Mouse (Mus musculus) urinary bladder, adult 18-20 months (tissue): ENCODE measurements around the gene Haus7.
"Not testable (repeated sequence)": the region's sequence is repeated elsewhere in the genome, so short reads cannot be mapped to it uniquely, and the experiment has no call there.

Experiments
- DNase-seq, 2 experiments: peaks; one replicate each; pipeline ENCODE4 v3.0.0; 2022; ENCODE audit warnings: low spot score in 2 of 2, mixed read lengths in 2 of 2

The Haus7 gene

DNA sequence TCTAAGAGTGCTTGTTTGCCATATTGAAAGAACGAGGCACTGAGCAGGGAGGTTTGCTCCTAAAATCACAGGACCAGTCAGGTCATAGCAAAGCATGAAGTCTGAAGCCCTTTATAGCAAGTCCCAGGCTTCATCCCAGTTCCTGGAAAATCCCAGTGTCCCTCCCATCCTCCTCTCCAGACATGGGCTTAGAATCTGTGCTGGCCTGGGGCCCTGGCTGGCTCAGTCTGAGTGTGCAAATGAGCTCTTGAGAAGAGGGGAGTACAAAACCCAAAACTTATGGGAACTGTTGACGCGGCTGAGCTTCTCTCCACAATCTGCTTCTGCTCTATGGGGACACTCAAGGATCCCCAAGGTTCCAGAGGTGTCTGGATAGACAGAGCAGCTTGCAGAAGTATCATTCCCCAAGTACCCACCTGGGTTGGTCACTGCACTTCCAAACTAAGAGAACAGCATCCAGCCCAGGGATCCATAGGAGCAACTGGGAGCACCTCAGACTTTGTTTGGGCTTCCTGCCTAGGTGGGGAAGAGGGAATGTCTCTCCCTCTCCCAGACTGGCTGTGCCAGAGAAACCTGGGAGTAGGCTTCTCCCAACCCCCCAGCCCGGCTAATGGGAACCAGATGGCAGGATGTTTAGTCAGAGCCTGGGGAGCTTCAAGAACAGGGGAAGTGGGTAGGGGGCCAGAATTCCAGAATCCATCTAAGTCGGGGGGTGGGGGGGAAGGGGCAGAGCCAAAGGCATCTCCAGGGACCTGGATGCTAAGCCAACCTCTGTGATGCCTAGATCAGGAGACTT is 8.8 kb upstream of the Haus7 start:
- no peak for DNase-seq

DNA sequence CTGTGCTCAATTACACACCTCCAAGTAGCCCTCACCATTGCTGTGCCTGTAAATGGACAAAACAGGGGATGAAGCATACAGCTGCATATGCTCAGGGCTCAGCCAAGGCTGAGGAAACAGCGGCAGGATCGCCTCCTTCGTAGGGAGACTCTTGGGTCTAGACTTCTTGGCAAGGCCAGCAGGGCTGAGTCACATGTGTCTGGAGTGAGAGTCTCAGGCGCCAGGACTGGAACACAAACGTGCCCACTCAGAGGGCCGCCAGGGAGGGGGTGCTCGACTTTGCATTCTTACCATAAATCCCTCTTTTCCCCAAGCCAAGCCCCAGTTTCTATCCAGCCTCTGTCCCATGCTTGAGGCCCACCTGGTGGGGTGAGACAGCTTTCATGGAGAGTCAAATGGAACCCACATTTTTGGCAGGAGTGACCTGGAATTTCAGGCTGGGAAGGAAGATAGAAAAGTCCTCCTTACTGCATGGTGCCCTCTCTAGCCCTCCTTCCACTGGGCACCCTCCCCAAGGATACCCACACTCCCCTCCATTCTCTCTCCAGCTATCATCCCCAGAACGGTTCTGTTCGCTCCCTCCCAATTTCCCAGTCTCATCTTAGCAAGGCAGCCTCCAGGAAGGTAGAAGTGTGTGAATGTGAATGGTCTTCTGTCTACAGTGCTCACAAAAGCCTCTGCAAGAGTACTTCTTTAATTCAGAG is 6.8 kb upstream of the Haus7 start:
- peak in 1 of 2 experiments; percentile 34 for DNase-seq

DNA sequence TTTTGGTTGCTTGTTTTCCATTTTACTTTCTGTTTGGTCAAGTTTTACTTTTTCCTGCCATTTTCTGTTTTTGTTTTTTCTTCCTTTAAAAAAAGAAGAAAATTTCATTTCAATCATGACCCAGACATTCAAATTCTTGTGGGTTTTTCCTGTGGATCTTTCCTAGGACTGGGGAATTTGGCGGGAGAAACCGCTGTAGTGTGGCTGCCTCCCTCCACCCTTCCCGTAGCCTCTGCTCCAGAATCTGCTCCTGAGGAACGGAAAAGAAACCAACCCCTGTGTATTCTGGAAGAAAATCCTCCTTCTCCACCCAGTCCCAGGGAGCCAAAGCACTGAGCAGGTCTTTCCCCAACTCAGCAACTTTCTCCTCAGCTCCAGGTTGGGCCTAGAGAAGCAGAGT is 1.9 kb upstream of the Haus7 start:
- DNase-seq = no peak

DNA sequence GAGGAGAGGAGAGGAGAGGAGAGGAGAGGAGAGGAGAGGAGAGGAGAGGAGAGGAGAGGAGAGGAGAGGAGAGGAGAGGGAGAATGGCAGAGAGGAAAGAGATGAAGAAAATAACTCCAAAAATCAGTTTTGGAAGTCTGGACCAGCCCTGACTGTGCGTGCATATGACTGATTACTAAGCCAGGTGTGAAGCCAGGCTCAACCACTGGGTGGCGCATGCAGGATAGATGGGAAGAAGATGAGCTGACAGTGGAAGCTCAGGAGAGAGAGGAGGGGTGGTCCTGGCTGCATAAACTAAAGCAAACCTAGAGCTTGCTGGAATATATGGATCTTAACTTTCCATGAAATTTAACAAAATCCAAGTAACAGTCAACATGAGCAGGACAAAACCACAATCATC is 6.9 kb downstream of the Haus7 start:
- DNase-seq = no peak

DNA sequence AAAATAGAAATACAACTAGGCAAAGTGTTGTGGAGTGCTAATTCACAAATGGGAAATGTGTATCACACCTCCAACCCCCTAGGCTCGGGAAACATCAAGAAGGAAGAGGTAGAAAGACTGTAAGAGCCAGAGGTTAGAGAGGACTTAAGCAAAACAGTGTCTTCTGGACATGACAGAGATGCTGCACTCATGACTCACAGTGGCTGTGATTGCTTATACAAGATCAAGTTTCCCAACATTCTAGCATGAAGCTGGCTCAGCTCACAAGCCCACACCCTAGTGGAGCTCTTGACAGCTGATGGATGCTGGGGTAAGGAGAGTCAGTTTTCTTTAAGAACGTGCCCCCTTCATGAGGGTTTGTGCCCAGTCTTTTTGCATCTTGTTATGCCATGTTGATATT is 17.4 kb downstream of the Haus7 start:
- no peak for DNase-seq

DNA sequence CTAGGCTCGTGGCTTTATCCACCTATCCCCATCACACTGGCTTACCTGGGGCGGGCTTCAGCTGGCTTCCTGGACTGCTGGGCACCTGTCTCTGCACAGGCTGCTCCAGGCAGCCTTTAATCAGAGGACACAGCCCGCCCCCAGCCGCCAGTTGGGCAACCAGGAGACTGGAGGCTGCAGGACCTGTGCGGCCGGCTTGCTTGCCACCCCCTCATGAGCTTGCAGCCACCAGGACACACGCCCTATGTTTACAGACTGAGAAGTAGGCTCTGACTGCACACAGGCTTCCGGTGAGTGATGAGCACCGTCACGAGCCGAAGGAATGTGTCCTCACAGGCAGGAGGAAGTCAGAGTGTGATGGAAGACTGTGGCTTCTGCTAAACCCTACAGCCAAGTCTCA is 23.6 kb downstream of the Haus7 start, which contains the start of gene Trex2:
Gene Trex2, minus strand, starts transcription at position 93 of the 400 bp plus-strand sequence.
- peak in 1 of 2 experiments; percentile 27 for DNase-seq

DNA sequence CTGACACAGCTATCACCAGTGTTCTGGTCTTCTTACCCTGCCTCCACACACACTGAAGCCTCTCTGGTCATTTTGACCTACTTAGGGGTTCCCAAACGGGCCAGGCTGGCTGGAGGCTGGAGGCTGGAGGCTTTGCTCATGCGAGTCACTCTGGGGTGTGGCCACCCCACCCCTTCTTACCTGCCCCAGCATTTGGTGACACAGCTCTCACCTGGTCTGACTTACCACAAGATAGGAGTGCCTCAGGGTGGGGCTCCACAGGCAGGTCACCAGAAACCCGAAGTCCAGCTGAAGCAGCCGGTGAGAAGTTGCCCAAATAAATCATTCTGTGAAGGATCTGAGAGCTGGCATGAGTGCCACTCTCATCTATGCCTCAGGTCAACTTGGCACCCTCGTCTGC is 26.0 kb downstream of the Haus7 start:
- DNase-seq = peak; percentile 9 to 28

DNA sequence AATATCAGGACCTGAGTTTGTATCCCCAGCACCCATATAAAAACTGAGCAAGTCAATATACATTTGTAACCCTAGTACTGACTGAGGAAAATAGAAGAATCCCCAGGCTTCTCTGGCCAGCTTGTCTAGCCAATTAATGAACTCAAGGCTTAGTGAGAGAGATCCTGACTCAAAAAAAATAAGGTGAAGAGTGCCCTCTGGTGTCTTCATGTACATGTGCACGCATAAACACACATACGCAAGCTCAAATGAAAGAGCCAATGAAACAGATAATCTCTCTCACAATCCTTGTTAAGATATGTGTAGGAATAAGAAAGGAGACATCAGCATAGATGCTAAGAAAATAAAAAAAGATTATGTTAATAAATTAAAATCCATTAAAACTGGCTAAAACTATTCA is 28.8 kb downstream of the Haus7 start:
- no peak for DNase-seq

DNA sequence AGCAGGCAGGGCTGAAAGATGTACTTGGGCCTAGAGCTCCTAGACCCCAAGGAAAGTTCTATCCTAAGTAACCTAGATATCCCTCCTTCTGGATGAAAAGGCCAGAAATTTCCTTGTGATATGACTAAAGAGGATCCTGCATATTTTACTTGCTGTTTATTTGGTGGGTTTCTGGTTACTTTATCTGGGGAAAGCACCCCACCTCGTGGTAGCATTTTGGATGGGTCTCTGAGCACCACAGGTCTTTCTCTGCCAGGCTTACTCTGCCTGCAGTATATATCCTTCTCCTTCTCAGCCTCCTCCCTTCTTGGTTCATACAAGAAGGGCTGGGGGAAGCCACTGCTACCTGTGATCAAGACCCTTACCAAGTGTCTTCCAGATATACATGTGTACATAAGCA is 46.1 kb downstream of the Haus7 start:
- no peak for DNase-seq

DNA sequence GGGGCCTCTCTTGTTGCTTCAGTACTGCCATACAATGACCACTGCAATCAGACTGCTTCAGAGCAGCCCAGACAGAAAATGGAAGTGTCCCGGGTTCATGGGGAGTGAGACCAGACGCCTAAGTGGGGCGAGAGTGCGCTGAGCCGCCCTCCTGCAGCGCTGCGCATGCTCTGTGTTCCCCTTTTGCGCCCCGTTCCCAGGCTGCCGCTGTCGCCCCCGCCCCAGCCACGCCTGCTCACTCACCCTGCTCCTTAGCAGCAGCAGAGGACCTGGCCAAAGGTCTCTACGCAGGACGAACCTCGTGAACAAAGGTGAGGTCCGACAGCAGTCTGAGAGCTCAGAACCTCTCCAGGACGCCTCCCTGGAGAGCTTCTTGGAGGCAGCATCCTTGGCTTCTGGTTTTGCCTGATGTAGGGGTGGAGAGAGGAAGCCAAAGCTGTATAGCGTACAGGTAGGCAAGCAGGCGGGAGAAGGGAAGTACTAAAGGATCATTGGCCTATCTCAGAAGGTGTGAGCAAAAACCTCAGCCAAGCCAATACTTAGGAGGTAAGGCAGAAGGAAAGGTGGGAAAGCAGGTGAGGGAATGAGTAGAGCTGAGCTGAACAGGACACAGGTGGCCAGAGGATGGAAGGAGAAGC is 47.8 kb downstream of the Haus7 start, which contains the start of gene Zfp92:
Gene Zfp92, plus strand, starts transcription at position 217 of the 638 bp plus-strand sequence.
- no peak for DNase-seq

DNA sequence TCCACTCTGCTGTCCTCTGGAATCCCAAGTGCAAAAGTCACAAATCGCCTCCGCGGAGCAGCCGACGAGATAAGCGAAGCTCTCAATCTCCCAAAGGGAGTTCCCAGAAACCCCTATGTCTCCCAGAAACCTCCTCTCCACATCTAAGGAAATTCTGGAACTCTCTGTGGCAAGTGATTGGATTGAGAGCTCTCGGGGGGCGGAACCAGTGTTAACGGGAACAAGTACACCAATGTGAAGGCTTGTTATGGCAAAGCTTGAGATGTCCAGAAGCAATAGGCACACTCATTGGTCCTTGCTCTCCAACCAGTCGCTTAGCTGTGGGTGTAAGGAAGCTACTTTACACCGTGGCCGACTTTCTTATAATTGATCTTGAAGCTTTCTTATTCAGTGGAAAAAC is 57.2 kb downstream of the Haus7 start:
- DNase-seq = no peak

DNA sequence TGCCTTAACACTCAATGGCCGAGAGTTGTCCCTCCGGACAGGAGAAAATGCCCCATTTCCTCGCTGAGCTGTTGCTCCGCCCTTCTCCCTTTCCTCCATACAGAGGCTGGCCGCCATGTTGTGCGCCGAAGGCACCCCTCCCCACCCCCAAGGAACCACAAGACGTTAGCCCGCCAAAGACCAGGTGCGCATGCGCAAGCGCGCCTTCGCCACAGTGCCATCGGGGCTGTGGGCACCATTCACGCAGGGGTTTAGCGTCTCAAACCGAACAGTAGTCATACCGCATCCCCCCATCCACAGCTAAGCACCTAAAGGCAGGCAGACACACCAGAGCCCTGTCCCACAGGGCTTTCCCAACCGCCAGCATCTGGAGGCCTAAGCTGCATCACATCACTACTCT is 57.9 kb downstream of the Haus7 start:
- no peak for DNase-seq

DNA sequence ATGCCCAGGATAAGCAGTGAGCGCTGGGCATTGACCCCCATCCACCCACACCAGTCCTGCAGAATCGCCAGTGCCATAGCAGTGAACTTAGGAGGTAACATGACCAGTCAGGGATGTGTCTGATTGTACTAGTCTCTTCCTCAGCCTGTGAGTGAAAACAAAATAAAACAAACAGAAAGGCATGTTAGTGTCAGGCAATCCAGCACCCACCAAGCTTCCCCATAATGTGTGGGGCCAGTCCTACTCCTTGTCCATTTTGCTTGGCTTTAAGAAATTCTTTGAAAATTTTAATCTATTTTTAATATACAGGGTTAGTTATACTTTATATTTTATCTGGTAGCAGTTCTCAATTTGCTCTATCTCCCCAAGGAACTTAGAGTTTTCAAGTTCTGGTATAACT is 60.2 kb downstream of the Haus7 start, which contains the start of gene Gm18336:
Gene Gm18336, minus strand, starts transcription at position 101 of the 400 bp plus-strand sequence.
- not testable (repeated sequence) for DNase-seq

DNA sequence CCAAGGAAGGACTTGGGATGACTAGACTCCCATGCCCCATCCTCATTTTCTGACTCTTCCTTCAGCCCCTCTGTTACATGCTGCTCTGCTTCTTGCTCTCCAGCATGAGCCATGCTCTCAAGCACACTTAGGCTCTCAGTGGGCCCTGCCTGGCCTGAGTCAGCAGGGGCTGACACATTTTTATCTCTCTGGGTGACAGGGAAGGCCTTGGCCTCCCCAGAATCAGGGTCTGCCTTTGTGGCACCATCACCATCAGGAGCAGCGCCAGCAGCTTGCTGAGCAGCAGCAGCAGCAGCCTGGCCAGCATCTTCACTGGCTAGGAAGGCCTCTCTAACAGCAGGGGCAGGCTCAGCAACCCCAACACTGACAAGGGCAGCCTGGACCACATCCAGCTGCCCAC is 62.4 kb downstream of the Haus7 start:
- no peak for DNase-seq

DNA sequence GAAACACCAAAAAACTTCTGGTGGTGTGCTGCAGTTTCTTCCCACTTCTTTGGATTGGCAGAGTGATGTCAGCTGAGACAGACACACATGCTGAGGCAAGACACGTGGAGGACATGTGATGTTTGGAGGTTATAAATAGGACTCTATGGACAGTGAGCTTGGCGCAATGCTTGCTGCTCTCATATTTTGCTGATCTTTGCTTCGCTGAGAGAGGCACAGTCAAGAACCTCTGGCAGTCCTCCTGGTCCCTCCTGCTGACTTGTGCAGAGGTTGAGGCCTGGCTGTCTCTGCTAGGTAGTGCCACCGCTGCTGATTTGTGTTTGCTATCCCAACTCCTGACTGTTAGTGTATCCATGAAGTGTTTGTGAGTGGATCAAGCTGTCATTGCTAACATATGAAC is 67.4 kb downstream of the Haus7 start:
- no peak for DNase-seq
